Mouse (Mus musculus): ENCODE measurements around the gene Exoc3l4.

GRCm38 (mm10) chr12:111445161-111445889 is 28.5 kb downstream of the Exoc3l4 start:
- TF ChIP-seq CTCF (IDR thresholded peaks at IDR 0.05; ENCODE audit: control insufficient read depth, insufficient read depth, insufficient replicate concordance, low read depth, low read length) = no peak
- no peak for TF ChIP-seq POLR2A (IDR thresholded peaks at IDR 0.05; ENCODE audit: control insufficient read depth, low read depth, low read length)
